Mouse (Mus musculus): ENCODE results near the gene Crabp2. TPM values are rescaled to one million over a fixed set of nuclear protein-coding genes. Genes with fewer than 3 reads are reported as not detected.

Crabp2 gene
- polyA plus RNA-seq, 1 experiment from 2014 or later = 82.3 TPM

- Histone ChIP-seq H3K4me3 (replicated peaks) (peak within 1 kb of the TSS; percentile 71), H3K27ac (peak within 1 kb of the TSS; percentile 95), H3K27me3 (no peaks in the 10 kb centered on the region), H3K9ac (peak within 1 kb of the TSS; percentile 80), H3K36me3 (peaks cover 64% of the 10 kb centered on the region), H3K4me2 (peak within 1 kb of the TSS; percentile 75), H3K4me1 (peaks cover 41% of the 10 kb centered on the region), H3K9me3 (replicated peaks) (no peaks in the 10 kb centered on the region)
- WGBS = under 1% methylated on average over 67 of the region's 78 CpGs
- peak; percentile 97 for ATAC-seq (replicated peaks; ENCODE audit: low FRiP score)
These were observed 18.2 kb upstream of the Crabp2 start, which contains the start of the genes Isg20l2 and Rrnad1 for GRCm38 (mm10) chr3:87930078-87930795. Gene Isg20l2, plus strand, starts transcription at chr3:87930314. Gene Rrnad1, minus strand, starts transcription at chr3:87930717.

- Histone ChIP-seq H3K36me3 (peaks cover 74% of the 10 kb centered on the region), H3K4me3 (replicated peaks) (no peak overlapping the region), H3K4me1 (peaks cover 45% of the 10 kb centered on the region), H3K27ac (no peak overlapping the region), H3K27me3 (no peaks in the 10 kb centered on the region), H3K4me2 (no peak overlapping the region), H3K9ac (no peak overlapping the region), H3K9me3 (replicated peaks) (no peaks in the 10 kb centered on the region)
- ATAC-seq (replicated peaks; ENCODE audit: low FRiP score) = no peak
- WGBS = 83% methylated on average over 5 of the region's 5 CpGs
These were observed 14.4 kb upstream of the Crabp2 start for GRCm38 (mm10) chr3:87934026-87934425.

- peaks cover 79% of the 10 kb centered on the region for H3K36me3 ChIP-seq
- no peaks in the 10 kb centered on the region for H3K9me3 ChIP-seq (replicated peaks)
- peaks cover 40% of the 10 kb centered on the region for H3K4me1 ChIP-seq
- H3K27me3 ChIP-seq = no peaks in the 10 kb centered on the region
- WGBS = 66% methylated on average over 4 of the region's 4 CpGs
- H3K27ac ChIP-seq = no peak overlapping the region
- no peak for ATAC-seq (replicated peaks; ENCODE audit: low FRiP score)
- H3K9ac ChIP-seq = no peak overlapping the region
- no peak overlapping the region for H3K4me3 ChIP-seq (replicated peaks)
- no peak overlapping the region for H3K4me2 ChIP-seq
These were observed 14.0 kb upstream of the Crabp2 start for GRCm38 (mm10) chr3:87934501-87934900.

GRCm38 (mm10) chr3:87935201-87935600 lies 13.3 kb upstream of the Crabp2 start:
- Histone ChIP-seq H3K4me3 (replicated peaks) (no peak overlapping the region), H3K36me3 (peaks cover 86% of the 10 kb centered on the region), H3K9me3 (replicated peaks) (no peaks in the 10 kb centered on the region), H3K4me2 (no peak overlapping the region), H3K4me1 (peaks cover 40% of the 10 kb centered on the region), H3K27me3 (no peaks in the 10 kb centered on the region), H3K9ac (no peak overlapping the region), H3K27ac (0 out of 2 replicates have a peak overlapping the region, but pooled peaks have one; percentile 13)
- ATAC-seq (replicated peaks; ENCODE audit: low FRiP score) = no peak
- 73% methylated on average over 4 of the region's 4 CpGs for WGBS

GRCm38 (mm10) chr3:87935776-87936175 lies 12.7 kb upstream of the Crabp2 start:
- Histone ChIP-seq H3K27me3 (no peaks in the 10 kb centered on the region), H3K27ac (0 out of 2 replicates have a peak overlapping the region, but pooled peaks have one; percentile 13), H3K4me1 (peaks cover 39% of the 10 kb centered on the region), H3K9ac (no peak overlapping the region), H3K36me3 (peaks cover 92% of the 10 kb centered on the region), H3K4me3 (replicated peaks) (no peak overlapping the region), H3K4me2 (no peak overlapping the region), H3K9me3 (replicated peaks) (no peaks in the 10 kb centered on the region)
- 95% methylated on average over 2 of the region's 2 CpGs for WGBS
- ATAC-seq (replicated peaks; ENCODE audit: low FRiP score) = peak; percentile 27; the same call in 1 of the 2 replicates

- H3K27ac ChIP-seq = no peak overlapping the region
- H3K4me1 ChIP-seq = peaks cover 22% of the 10 kb centered on the region
- no peak for ATAC-seq (replicated peaks; ENCODE audit: low FRiP score)
- WGBS = 65% methylated on average over 5 of the region's 5 CpGs
- H3K4me2 ChIP-seq = no peak overlapping the region
- peaks cover 81% of the 10 kb centered on the region for H3K36me3 ChIP-seq
- H3K9ac ChIP-seq = no peak overlapping the region
- no peak overlapping the region for H3K4me3 ChIP-seq (replicated peaks)
- H3K9me3 ChIP-seq (replicated peaks) = no peaks in the 10 kb centered on the region
- no peaks in the 10 kb centered on the region for H3K27me3 ChIP-seq
These were observed 7.9 kb upstream of the Crabp2 start for GRCm38 (mm10) chr3:87940611-87941010.

GRCm38 (mm10) chr3:87942471-87942870 lies 6.0 kb upstream of the Crabp2 start:
- H3K4me2 ChIP-seq = no peak overlapping the region
- H3K9ac ChIP-seq = no peak overlapping the region
- no peaks in the 10 kb centered on the region for H3K9me3 ChIP-seq (replicated peaks)
- no peaks in the 10 kb centered on the region for H3K27me3 ChIP-seq
- no peak for ATAC-seq (replicated peaks; ENCODE audit: low FRiP score)
- H3K4me3 ChIP-seq (replicated peaks) = no peak overlapping the region
- H3K4me1 ChIP-seq = peaks cover 32% of the 10 kb centered on the region
- H3K36me3 ChIP-seq = peaks cover 62% of the 10 kb centered on the region
- H3K27ac ChIP-seq = no peak overlapping the region
- 88% methylated on average over 2 of the region's 2 CpGs for WGBS

- H3K4me2 ChIP-seq = no peak overlapping the region
- ATAC-seq (replicated peaks; ENCODE audit: low FRiP score) = no peak
- H3K27me3 ChIP-seq = no peaks in the 10 kb centered on the region
- no peak overlapping the region for H3K9ac ChIP-seq
- no peak overlapping the region for H3K4me3 ChIP-seq (replicated peaks)
- H3K9me3 ChIP-seq (replicated peaks) = no peaks in the 10 kb centered on the region
- H3K27ac ChIP-seq = no peak overlapping the region
- H3K4me1 ChIP-seq = peaks cover 43% of the 10 kb centered on the region
- 57% methylated on average over 7 of the region's 7 CpGs for WGBS
- H3K36me3 ChIP-seq = peaks cover 51% of the 10 kb centered on the region
These were observed 4.9 kb upstream of the Crabp2 start for GRCm38 (mm10) chr3:87943586-87943985.

GRCm38 (mm10) chr3:87944838-87945600 lies 3.4 kb upstream of the Crabp2 start:
- Histone ChIP-seq H3K4me2 (no peak overlapping the region), H3K9ac (no peak overlapping the region), H3K27ac (peak overlapping the region; percentile 33; the same call in 1 of the 2 replicates), H3K36me3 (peaks cover 37% of the 10 kb centered on the region), H3K4me3 (replicated peaks) (no peak overlapping the region), H3K4me1 (peaks cover 57% of the 10 kb centered on the region), H3K9me3 (replicated peaks) (no peaks in the 10 kb centered on the region), H3K27me3 (peaks cover 9% of the 10 kb centered on the region)
- no peak for ATAC-seq (replicated peaks; ENCODE audit: low FRiP score)
- WGBS = 19% methylated on average over 4 of the region's 4 CpGs

GRCm38 (mm10) chr3:87945781-87946540 lies 2.5 kb upstream of the Crabp2 start:
- Histone ChIP-seq H3K9me3 (replicated peaks) (no peaks in the 10 kb centered on the region), H3K9ac (no peak overlapping the region), H3K4me2 (no peak overlapping the region), H3K4me3 (replicated peaks) (no peak overlapping the region), H3K27me3 (peaks cover 15% of the 10 kb centered on the region), H3K4me1 (peaks cover 64% of the 10 kb centered on the region), H3K27ac (peak overlapping the region; percentile 80; the same call in 1 of the 2 replicates), H3K36me3 (peaks cover 27% of the 10 kb centered on the region)
- no peak for ATAC-seq (replicated peaks; ENCODE audit: low FRiP score)
- WGBS = 38% methylated on average over 12 of the region's 12 CpGs

- Histone ChIP-seq H3K4me3 (replicated peaks) (no peak overlapping the region), H3K9ac (no peak overlapping the region), H3K36me3 (peaks cover 22% of the 10 kb centered on the region), H3K9me3 (replicated peaks) (no peaks in the 10 kb centered on the region), H3K4me2 (peak overlapping the region; percentile 65; the same call in 1 of the 2 replicates), H3K4me1 (peaks cover 68% of the 10 kb centered on the region), H3K27ac (peak overlapping the region; percentile 80), H3K27me3 (peaks cover 20% of the 10 kb centered on the region)
- WGBS = 58% methylated on average over 1 of the region's 1 CpGs
- ATAC-seq (replicated peaks; ENCODE audit: low FRiP score) = no peak
These were observed 2.0 kb upstream of the Crabp2 start for GRCm38 (mm10) chr3:87946541-87946860.

Measured in kidney, embryonic 15.5 days (tissue).